Mouse (Mus musculus) MEL (cell line): ENCODE data around the gene Srgap1. TPM values are rescaled to one million over a fixed set of nuclear protein-coding genes. Genes with fewer than 3 reads are reported as not detected.

Experiments used
- DNase-seq: peaks from one replicate; pipeline ENCODE4 v3.0.0; 2011; ENCODE audit warnings: low read depth, low spot score
- H3K27ac ChIP-seq: 2 replicates; pipeline ENCODE4 v1.5.1; 2012; ENCODE audit warnings: low read depth, mild to moderate bottlenecking, control low read depth, low read length, moderate library complexity; ENCODE audit not compliant: control insufficient read depth
- H3K27me3 ChIP-seq, 2 experiments: fragments of 150-350 bp in 1 of 2; sonication (generic) in 1 of 2; 2 replicates each; pipeline ENCODE4 v1.6.1; 2012; ENCODE audit warnings: low read length in 2 of 2, mild to moderate bottlenecking in 2 of 2, improper control_type of control experiment in 1 of 2, moderate library complexity in 1 of 2; ENCODE audit not compliant: insufficient read depth in 2 of 2, control insufficient read depth in 1 of 2
- H3K36me3 ChIP-seq, 2 experiments: 2 replicates each; pipeline ENCODE4 v1.6.1; 2012 to 2014; ENCODE audit warnings: low read length in 2 of 2, improper control_type of control experiment in 1 of 2, inconsistent platforms in 1 of 2, mild to moderate bottlenecking in 1 of 2; ENCODE audit not compliant: insufficient read depth in 2 of 2, control insufficient read depth in 1 of 2
- H3K4me1 ChIP-seq, 2 experiments: fragments of 150-350 bp in 1 of 2; sonication (generic) in 1 of 2; 2 replicates each; pipeline ENCODE4 v1.6.1; 2012; ENCODE audit warnings: low read length in 2 of 2, improper control_type of control experiment in 1 of 2, mild to moderate bottlenecking in 1 of 2; ENCODE audit not compliant: insufficient read depth in 2 of 2, control insufficient read depth in 1 of 2
- H3K4me3 ChIP-seq, 2 experiments: fragments of 150-350 bp in 1 of 2; sonication (generic) in 1 of 2; 2 replicates each; pipeline ENCODE4 v1.5.1; 2012; ENCODE audit warnings: low read depth in 2 of 2, low read length in 2 of 2, mild to moderate bottlenecking in 2 of 2, moderate library complexity in 2 of 2, control low read depth in 1 of 2, improper control_type of control experiment in 1 of 2; ENCODE audit not compliant: control insufficient read depth in 1 of 2, insufficient read depth in 1 of 2
- H3K79me2 ChIP-seq: 2 replicates; pipeline ENCODE4 v1.6.1; 2012; ENCODE audit warnings: mild to moderate bottlenecking, low read length, moderate library complexity; ENCODE audit not compliant: control insufficient read depth, poor library complexity, insufficient read depth
- H3K9ac ChIP-seq: 2 replicates; pipeline ENCODE4 v1.6.1; 2012; ENCODE audit warnings: low read depth, mild to moderate bottlenecking, control low read depth, low read length, moderate library complexity; ENCODE audit not compliant: control insufficient read depth, poor library complexity, severe bottlenecking
- H3K9me3 ChIP-seq: fragments of 150-350 bp; sonication (generic); replicated peaks from 2 replicates; pipeline ENCODE4 v1.6.1; 2012; ENCODE audit warnings: mild to moderate bottlenecking, low read length, improper control_type of control experiment, moderate library complexity; ENCODE audit not compliant: insufficient read depth
- BHLHE40 ChIP-seq: IDR thresholded peaks from 2 replicates; pipeline ENCODE4 v1.6.1; 2012; ENCODE audit warnings: low read depth, mild to moderate bottlenecking, inconsistent platforms, low read length, improper control_type of control experiment, borderline replicate concordance
- CHD1 ChIP-seq: IDR thresholded peaks from 2 replicates; pipeline ENCODE4 v1.6.1; 2012; ENCODE audit warnings: low read depth, mild to moderate bottlenecking, inconsistent platforms, low read length, improper control_type of control experiment
- CHD2 ChIP-seq: IDR thresholded peaks from 2 replicates; pipeline ENCODE4 v1.6.1; 2011; ENCODE audit warnings: low read length, improper control_type of control experiment
- ELF1 ChIP-seq: IDR thresholded peaks from 2 replicates; pipeline ENCODE4 v1.6.1; 2014; ENCODE audit warnings: low read depth, mild to moderate bottlenecking, inconsistent platforms, low read length, improper control_type of control experiment, moderate library complexity
- EP300 ChIP-seq, 2 experiments: IDR thresholded peaks; 2 replicates each; pipeline ENCODE4 v1.6.1; 2011; ENCODE audit warnings: improper control_type of control experiment in 2 of 2, low read length in 2 of 2, low read depth in 1 of 2, mild to moderate bottlenecking in 1 of 2
- ETS1 ChIP-seq: IDR thresholded peaks from 2 replicates; pipeline ENCODE4 v1.6.1; 2012; ENCODE audit warnings: low read depth, mild to moderate bottlenecking, inconsistent platforms, low read length, improper control_type of control experiment, moderate library complexity
- JUND ChIP-seq: IDR thresholded peaks from 2 replicates; pipeline ENCODE4 v1.6.1; 2011; ENCODE audit warnings: low read depth, mild to moderate bottlenecking, improper control_type of control experiment, low read length
- KAT2A ChIP-seq: conservative IDR thresholded peaks from 2 replicates; pipeline ENCODE4 v1.6.1; 2012; ENCODE audit warnings: low read depth, low read length, improper control_type of control experiment, inconsistent platforms
- MAX ChIP-seq: IDR thresholded peaks from 2 replicates; pipeline ENCODE4 v1.6.1; 2011; ENCODE audit warnings: low read length, improper control_type of control experiment
- MAZ ChIP-seq: IDR thresholded peaks from 2 replicates; pipeline ENCODE4 v1.6.1; 2012; ENCODE audit warnings: low read depth, mild to moderate bottlenecking, inconsistent platforms, low read length, improper control_type of control experiment
- MEF2A ChIP-seq: IDR thresholded peaks from 2 replicates; pipeline ENCODE4 v1.6.1; 2014; ENCODE audit warnings: low read depth, mild to moderate bottlenecking, inconsistent platforms, low read length, improper control_type of control experiment; ENCODE audit not compliant: poor library complexity, insufficient replicate concordance, severe bottlenecking; ENCODE audit errors: extremely low read depth
- MYB ChIP-seq: IDR thresholded peaks from 2 replicates; pipeline ENCODE4 v1.6.1; 2011; ENCODE audit warnings: mild to moderate bottlenecking, low read depth, low read length, improper control_type of control experiment
- MYC ChIP-seq: IDR thresholded peaks from 2 replicates; pipeline ENCODE4 v1.6.1; 2011; ENCODE audit warnings: low read depth, mild to moderate bottlenecking, low read length, improper control_type of control experiment, moderate library complexity
- NRF1 ChIP-seq: IDR thresholded peaks from 2 replicates; pipeline ENCODE4 v1.6.1; 2014; ENCODE audit warnings: low read depth, mild to moderate bottlenecking, inconsistent platforms, low read length, improper control_type of control experiment, moderate library complexity; ENCODE audit not compliant: poor library complexity, insufficient read depth, severe bottlenecking
- POLR2AphosphoS5 ChIP-seq: IDR thresholded peaks from 2 replicates; pipeline ENCODE4 v1.6.1; 2012; ENCODE audit warnings: low read depth, borderline replicate concordance, mild to moderate bottlenecking, inconsistent platforms, low read length, moderate library complexity, mixed read lengths
- RAD21 ChIP-seq: IDR thresholded peaks from 2 replicates; pipeline ENCODE4 v1.6.1; 2011; ENCODE audit warnings: mild to moderate bottlenecking, low read depth, low read length, improper control_type of control experiment
- RCOR1 ChIP-seq: IDR thresholded peaks from 2 replicates; pipeline ENCODE4 v1.6.1; 2012; ENCODE audit warnings: low read depth, mild to moderate bottlenecking, inconsistent platforms, low read length, improper control_type of control experiment
- SMC3 ChIP-seq: IDR thresholded peaks from 2 replicates; pipeline ENCODE4 v1.6.1; 2011; ENCODE audit warnings: low read depth, low read length, improper control_type of control experiment
- TAL1 ChIP-seq: IDR thresholded peaks from 2 replicates; pipeline ENCODE4 v1.6.1; 2012; ENCODE audit warnings: mild to moderate bottlenecking, inconsistent platforms, low read length, moderate library complexity, mixed read lengths
- TBP ChIP-seq: IDR thresholded peaks from 2 replicates; pipeline ENCODE4 v1.8.0; 2011; ENCODE audit warnings: low read depth, low read length, improper control_type of control experiment
- UBTF ChIP-seq: IDR thresholded peaks from 2 replicates; pipeline ENCODE4 v1.6.1; 2012; ENCODE audit warnings: low read depth, mild to moderate bottlenecking, inconsistent platforms, low read length, improper control_type of control experiment, moderate library complexity, borderline replicate concordance; ENCODE audit not compliant: insufficient read depth
- USF2 ChIP-seq, 2 experiments: IDR thresholded peaks; 2 replicates each; pipeline ENCODE4 v1.6.1; 2011 to 2012; ENCODE audit warnings: improper control_type of control experiment in 2 of 2, low read length in 2 of 2, borderline replicate concordance in 1 of 2, inconsistent platforms in 1 of 2, low read depth in 1 of 2, mild to moderate bottlenecking in 1 of 2; ENCODE audit not compliant: insufficient read depth in 1 of 2
- ZC3H11A ChIP-seq: IDR thresholded peaks from 2 replicates; pipeline ENCODE4 v1.6.1; 2012; ENCODE audit warnings: low read depth, mild to moderate bottlenecking, inconsistent platforms, low read length, improper control_type of control experiment
- ZMIZ1 ChIP-seq: IDR thresholded peaks from 2 replicates; pipeline ENCODE4 v1.6.1; 2012; ENCODE audit warnings: low read depth, mild to moderate bottlenecking, inconsistent platforms, low read length, improper control_type of control experiment, moderate library complexity
- ZNF384 ChIP-seq: IDR thresholded peaks from 2 replicates; pipeline ENCODE4 v1.6.1; 2012; ENCODE audit warnings: low read depth, mild to moderate bottlenecking, inconsistent platforms, low read length, improper control_type of control experiment
- polyA plus RNA-seq, 2 experiments: library from polyadenylated mRNA; stranded (reverse) in 1 of 2; unstranded in 1 of 2; fragments of >175 nt in 1 of 2; fragments of >200 nt in 1 of 2; gene quantifications; 2 replicates each; pipeline versions ENCODE4 v1.2.1 to v1.2.4; 2012; ENCODE audit warnings: low replicate concordance in 2 of 2, low read depth in 1 of 2; ENCODE audit not compliant: insufficient read length in 2 of 2, insufficient read depth in 1 of 2, missing spikeins in 1 of 2
- total RNA-seq: library from RNA; depleted of rRNA; stranded (reverse); fragments of 300-350 nt; gene quantifications from 2 replicates; pipeline ENCODE4 v1.2.3, GENCODE M21; 2012

The Srgap1 gene
- total and polyA plus RNA-seq, 3 experiments = not detected

DNA sequence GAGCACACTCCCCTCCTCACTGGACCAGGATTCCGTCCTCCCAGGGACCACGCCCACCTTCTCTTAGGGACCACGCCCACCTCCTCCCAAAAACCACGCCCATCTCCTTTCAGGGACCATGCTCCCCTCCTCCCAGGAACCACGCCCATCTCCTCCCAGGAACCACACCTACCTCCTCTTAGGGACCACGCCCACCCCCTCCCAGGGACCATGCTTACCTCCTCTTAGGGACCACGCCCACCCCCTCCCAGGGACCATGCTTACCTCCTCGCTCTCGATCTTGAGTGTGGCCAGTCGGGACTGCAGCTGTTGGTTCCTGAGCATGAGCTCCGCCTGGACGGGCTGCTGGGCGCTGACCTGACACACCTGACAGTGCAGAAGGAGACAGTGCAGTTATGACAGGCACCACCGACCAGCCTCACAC, 193.7 kb downstream of the Srgap1 start:
- peak; percentile 3 for DNase-seq
- no peaks in the 10 kb centered on the region for H3K9me3 ChIP-seq

DNA sequence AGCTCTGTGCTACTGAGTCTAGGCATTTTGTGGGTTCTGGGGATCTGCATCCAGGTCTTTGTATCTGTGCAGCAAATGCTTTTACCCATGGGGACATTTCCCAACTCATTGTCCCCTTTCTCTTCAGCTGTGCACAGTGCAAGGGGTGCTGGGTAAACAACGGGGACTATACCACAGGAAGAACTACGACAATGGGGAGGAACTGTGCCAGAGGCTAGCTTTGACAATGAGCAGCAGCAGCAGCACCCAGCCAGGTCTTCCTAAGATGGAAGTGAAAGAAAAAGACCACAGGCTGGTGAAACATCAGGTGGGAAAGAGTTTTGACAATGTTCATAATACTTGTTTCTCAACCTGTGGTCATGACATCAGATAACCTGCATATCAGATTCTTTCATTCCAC, 197.6 kb downstream of the Srgap1 start:
- TF ChIP-seq EP300 (IDR thresholded peaks at IDR 0.05; ENCODE audit: low read depth in 1 of 2, low read length in 2 of 2) (no peak), CHD1 (no peak), KAT2A (no peak), ZMIZ1 (no peak), TBP (no peak), MAZ (no peak), SMC3 (no peak), MAX (no peak), MEF2A (no peak), BHLHE40 (no peak), ZNF384 (no peak), NRF1 (no peak), RAD21 (no peak), JUND (no peak), UBTF (no peak), MYC (no peak), RCOR1 (no peak), ELF1 (no peak)
- Histone ChIP-seq H3K27me3 (peaks cover 0 to 2% of the 10 kb centered on the region in 2 experiments; a peak in 2 of 4 replicates), H3K9me3 (no peaks in the 10 kb centered on the region), H3K4me1 (no peaks in the 10 kb centered on the region), H3K79me2 (no peaks in the 10 kb centered on the region), H3K9ac (no peak overlapping the region), H3K27ac (no peak overlapping the region), H3K4me3 (no peak overlapping the region), H3K36me3 (no peaks in the 10 kb centered on the region)
- DNase-seq = no peak

More for the DNA sequence above, 193.7 kb downstream of the Srgap1 start:
- Histone ChIP-seq H3K9ac (no peak overlapping the region), H3K27ac (no peak overlapping the region), H3K79me2 (no peaks in the 10 kb centered on the region), H3K36me3 (no peaks in the 10 kb centered on the region), H3K4me1 (no peaks in the 10 kb centered on the region), H3K27me3 (no peaks in the 10 kb centered on the region), H3K4me3 (no peak overlapping the region)
- TF ChIP-seq POLR2AphosphoS5 = no peak
- no peak for TF ChIP-seq TAL1
- no peak for TF ChIP-seq CHD2
- no peak for TF ChIP-seq MYC
- no peak for TF ChIP-seq ZC3H11A
- TF ChIP-seq ZMIZ1 = no peak
- TF ChIP-seq USF2 (IDR thresholded peaks at IDR 0.05; ENCODE audit: borderline replicate concordance in 1 of 2, insufficient read depth in 1 of 2, low read depth in 1 of 2, low read length in 2 of 2) = no peak
- TF ChIP-seq MYB = no peak
- TF ChIP-seq ZNF384 = no peak
- TF ChIP-seq TBP = no peak
- no peak for TF ChIP-seq ETS1
